Mouse (Mus musculus): ENCODE results near the gene Mybpc2.
A peak's percentile ranks its signal among the peaks of the same experiment; 100 is the strongest.

Gene Mybpc2

DNA sequence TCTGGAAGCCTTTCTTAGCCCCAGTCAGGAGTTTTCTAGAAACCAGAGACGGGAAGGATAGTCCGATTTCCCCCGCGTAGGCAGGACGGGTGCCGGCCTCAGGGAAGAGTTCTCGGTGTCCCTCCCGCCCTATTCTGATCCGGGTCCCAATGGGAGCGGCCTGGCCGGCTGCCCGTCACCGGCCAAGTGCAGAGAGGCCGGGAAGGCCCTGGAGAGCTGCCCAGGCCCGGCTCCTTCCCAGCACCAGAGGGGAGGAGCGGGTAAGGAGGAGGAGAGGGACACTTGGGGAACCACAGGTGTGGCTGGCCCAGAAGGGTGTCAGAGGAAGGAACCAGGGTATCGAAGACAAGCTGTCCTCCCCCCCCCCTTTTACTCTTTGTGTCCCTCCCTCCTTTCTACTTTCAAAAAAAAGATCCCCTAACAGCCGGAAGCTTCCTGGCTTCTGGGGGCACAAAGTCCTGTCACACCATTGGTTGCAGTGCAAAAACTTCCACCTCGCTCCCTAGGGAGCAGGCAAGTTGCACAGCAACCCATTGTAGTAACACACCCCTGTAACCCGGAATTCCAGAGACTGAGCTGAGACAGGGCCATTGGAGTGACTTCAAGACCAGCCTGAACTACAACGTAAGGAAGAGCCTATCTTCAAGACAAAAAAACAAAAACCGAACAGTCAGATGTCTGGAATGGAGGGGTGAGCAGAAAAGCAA lies 823 bp upstream of the Mybpc2 start:
- DNase-seq (ENCODE audit: low spot score) = peak; percentile 84

DNA sequence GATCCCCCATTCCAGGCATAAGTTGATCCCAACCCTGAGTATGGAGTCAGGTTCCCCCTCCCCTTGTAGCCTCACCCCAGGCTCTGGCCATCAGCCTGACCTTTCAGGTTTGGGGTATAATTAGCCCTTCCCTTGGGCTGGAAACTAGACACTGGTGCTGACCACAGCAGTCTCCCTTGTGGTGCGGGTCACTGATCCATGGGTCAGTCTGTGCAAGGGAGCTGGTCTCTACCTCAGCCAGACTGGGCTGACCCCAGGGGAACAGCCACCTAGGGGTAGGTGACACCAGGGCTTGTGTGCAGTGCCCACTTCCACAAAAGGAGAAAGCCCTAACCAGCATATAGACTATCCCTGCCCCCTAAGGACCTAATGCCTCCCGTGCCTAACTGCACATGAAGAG lies 1.4 kb downstream of the Mybpc2 start:
- no peak for DNase-seq (ENCODE audit: low spot score)

DNA sequence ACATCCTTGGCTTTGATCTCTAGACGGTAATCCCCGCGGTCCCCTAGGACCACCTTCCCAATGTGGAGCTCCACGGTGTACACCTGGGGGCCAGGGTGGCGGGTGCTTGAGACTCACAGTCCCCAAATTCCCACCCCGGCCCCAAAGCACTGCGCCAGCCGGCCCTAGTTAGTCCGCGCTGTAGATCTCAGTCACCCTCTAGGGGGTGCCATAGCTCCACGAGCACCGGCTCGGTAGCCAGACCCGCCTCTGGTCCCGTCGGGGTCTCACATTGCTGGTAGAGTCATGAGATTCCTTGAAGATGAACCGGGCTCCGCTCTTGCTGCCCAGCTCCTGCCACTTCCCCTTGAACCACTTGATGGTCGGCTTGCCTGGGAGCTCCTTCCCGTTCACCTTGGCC lies 2.7 kb downstream of the Mybpc2 start:
- no peak for DNase-seq (ENCODE audit: low spot score)

DNA sequence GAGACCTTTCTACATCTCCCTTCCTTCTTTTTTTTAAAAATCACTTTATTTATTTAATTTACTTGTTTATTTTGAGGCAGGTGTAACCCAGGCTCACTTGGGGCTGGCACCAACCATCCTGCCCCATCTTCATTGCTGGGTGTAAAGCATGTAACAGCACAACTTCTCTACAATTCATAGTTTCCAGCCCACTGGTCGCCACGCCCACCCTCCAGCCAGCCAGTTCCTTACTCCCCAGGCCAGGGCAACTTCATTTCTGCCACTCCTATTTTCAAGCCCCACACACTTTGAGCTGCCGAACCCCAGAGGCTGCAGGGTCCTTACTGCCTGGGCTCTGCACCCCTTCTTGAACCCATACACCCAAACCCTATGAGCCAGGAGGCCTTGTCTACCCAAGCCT lies 3.5 kb downstream of the Mybpc2 start:
- no peak for DNase-seq (ENCODE audit: low spot score)

DNA sequence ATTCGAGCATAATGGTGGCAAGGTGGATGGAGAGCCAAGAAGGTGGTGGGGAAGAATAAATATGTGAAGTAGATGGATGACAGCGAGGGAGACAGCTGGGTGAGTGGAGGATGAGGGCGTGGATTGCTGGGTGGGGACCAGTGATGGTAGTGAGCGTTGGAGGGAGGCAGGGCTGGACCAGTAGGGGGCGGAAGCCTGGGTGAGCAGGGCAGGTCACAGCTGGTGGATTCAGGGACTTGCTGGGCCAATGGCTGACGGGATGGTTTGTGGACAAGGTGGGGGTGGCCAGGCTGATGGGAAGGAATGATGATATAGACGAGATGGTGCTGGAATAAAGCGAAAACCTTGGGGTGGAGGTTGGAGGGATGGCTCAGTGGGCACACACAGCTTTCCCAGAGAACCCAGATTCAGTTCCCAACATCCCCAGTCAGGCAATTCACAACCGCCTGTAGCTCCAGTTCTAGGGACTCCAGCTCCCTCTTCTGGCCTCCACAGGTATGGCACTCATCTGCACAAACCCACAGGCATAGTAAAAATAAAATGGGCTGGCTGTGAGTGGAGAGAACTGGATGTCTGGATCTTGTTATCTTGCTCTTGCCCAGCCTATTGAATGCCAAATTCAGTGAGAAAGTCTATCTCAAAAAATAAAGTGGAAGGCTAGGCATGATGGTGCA lies 5.1 kb downstream of the Mybpc2 start:
- DNase-seq (ENCODE audit: low spot score) = no peak

DNA sequence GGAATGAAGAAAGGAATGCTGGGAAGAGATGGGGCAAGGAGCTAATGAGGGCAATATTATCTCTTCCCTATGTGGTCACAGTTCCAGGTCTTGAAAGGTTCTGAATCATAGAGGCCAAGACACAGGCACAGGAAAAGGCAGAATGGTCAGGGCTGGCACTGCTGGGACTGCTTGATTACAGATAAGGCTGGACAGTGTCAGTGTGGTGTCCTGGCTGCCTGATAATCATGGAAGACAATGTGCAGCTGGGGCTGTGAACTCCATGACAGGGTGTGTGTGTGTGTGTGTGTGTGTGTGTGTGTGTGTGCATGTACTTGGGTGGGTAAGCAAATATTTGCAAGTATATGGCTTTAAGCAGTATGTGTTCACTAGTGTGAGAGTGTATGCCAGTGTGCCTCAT lies 17.0 kb downstream of the Mybpc2 start:
- DNase-seq (ENCODE audit: low spot score) = no peak

DNA sequence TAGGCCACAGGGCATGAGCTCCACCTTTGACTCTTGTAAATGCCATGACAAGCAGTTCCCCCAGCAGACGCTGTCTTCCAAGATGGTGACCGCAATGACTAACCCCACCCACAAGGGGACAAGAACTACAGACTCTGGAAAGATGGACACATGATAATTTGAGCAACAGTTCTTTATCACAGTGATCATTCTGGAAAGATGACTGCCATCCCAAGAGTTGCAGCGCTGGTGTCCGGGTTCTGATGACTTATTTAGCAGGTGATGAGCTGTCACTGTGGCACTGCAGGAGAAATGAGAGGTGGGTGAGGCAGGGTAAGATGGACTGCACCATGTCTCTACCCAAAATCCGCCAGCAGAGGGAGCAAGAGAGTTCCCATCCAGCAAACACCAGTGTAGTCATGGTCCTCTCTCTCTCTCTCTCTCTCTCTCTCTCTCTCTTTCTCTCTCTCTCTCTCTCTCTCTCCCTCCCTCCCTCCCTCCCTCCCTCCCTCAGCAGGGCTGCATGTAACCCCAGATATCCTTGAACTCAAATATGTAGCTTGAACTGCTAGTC lies 22.8 kb downstream of the Mybpc2 start:
- peak; percentile 20 for DNase-seq (ENCODE audit: low spot score)

DNA sequence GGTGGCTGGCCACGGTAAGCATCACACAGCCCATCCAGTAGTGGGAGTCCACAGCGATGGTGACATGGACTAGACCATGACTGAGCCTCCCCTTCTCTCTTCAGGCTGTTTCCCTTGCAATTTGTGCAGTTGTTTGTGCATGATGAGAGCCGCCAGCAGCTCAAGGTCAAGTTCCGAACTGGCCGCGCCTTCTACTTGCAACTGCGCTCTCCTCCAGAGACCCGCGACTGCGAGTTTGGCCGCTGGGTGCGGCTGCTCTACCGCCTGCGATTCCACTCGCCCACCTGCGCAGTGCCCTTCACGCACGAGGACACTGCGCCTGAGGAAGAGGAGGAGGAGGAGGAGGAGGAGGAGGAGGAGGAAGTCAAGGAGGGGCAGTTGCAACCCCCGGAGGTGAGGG lies 24.4 kb downstream of the Mybpc2 start:
- peak; percentile 13 for DNase-seq (ENCODE audit: low spot score)

DNA sequence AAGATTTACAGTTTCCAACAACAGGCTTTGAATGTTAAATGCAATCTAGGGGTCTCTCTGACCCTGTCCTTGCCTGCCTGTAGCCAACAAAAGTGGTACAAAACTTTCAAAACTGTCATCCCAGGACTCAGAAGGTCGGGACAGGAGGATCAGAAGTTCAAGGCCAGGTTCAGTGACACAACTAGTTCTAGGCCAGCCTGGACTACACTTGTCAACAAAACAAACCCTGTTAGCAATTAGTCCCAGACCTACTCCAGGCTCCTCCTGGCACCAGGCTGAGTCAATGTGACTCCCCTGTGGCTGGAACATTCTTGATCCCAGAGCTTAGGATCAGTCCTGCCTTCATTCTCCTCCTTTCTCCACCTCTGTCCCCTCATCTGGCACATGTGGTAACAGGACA lies 25.5 kb downstream of the Mybpc2 start:
- DNase-seq (ENCODE audit: low spot score) = no peak

DNA sequence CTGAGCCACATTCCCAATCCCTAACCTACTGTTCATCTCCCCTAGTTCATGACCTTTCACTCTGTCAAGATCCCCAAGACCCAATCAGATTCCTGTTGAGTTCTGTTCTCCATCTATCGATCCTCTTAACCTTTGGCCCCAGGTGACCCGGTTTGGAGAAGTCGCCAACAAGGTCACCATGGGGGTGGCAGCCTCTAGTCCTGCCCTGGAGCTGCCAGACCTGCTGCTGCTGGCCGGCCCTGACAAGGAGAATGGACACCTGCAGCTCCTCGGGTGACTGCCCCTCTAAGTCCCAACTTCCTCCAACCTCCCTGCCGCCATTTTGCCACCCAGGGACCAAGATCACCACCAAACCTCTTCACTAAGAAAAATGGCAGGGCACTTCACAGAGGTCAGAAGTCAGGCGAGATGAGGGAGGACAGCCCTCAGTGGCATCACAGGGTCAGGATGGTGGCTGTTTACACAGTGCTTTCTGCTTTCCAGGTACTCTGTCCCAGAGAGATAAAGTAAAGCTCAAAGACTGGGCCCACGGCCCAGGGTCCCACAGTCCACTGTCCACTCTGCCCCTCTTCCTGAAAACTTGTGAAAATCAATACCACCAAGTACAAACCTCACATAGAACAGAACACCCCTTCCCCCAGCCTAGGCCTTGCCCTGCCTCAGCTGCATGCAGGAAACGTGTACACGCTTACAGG lies 26.9 kb downstream of the Mybpc2 start:
- peak; percentile 19 for DNase-seq (ENCODE audit: low spot score)

DNA sequence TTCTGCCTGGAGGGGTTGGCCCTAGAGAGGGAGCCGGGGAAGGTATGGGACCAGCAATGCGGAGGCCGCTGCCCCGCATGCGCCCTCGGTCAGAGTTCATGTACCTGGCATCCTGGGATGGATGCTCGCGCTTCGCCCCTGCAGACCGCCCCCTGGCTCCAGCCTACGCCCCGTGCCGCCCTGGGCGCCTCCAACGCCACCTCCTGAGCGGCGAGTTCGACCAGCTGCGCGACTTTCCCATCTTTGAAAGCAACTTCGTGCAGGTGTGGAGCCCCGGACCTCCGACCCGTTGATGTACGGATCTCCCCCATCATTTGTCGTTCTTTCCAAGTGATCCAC lies 27.7 kb downstream of the Mybpc2 start:
- DNase-seq (ENCODE audit: low spot score) = no peak

DNA sequence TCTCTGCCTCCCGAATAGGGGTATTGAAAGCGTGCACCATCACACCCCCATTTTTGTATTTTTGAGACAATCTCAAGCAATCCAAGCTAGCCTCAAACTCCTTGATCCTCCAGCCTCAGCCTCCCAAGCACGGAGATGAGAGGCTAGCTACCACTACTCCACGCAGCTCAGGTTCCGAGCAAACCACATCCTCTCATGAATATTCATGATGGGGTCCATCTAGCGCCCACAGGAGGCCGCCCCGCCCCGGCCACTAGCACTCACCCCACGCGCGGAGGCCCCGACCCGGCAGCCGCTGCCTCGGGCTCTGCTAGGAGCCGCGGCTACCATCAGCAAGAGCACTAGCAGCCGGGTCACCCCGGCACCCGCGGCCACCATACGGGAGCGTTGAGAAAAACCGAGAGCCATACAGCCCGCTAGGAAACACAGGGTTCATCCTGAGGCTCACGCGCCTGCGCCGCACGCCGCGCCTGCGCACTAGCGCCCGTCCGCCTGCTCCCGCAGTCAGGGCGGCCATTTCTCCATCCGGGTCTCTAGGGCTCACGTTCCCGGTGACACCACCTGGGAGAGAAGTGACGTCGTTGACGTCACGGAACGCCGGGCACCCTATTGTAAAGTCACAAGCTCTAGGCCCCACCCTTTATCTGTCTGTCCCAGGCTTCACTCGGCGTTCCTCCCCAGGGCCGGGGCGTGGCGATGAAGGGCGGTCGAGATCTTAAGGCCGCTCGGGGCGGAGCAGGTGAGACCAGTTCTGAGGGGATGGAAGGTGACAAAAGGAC lies 28.3 kb downstream of the Mybpc2 start, which contains the start of the genes Emc10 and Fam71e1:
Gene Emc10 (minus strand): TSS at position 538 of the 779 bp plus-strand sequence.
Gene Fam71e1 (plus strand): TSS at position 590 of the 779 bp plus-strand sequence.
- DNase-seq (ENCODE audit: low spot score) = peak; percentile 98

DNA sequence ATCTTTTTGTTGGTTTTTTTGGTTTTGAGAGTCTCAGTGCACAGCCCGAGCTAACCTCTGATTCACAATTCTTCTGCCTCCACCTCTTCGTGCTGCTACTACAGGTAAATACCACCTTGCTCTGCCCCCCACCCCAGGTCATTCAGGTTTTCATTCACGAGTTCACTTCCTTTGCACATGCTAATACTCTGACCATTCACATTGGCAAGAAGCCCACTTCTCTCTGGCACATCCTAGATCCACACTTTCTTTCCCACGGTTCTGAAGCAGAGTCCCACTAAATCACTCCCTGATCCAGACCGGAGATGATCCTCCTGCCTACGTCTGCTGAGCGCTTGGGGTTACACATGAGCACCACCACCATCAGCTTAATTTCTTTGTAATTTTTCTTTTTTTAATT lies 29.4 kb downstream of the Mybpc2 start:
- DNase-seq (ENCODE audit: low spot score) = no peak

DNA sequence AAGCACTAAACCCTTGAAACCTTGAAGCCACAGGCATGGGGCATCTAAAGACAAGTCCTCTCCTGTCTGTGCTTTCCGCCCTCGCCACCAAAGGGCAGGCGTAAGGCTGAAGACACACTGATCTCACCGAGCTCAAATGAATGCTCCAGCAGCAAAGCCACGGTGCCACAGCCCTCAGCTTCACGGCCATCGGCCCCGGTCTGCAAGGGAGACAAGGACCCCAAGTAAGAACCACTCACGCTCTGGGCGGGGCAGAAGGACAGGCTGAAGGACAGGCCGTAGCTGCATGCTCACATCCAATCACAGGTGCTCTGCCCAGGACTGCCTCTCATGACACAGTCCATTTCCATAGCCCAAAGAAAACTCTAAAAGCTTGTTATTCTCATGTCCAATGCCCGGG lies 29.8 kb downstream of the Mybpc2 start:
- DNase-seq (ENCODE audit: low spot score) = no peak

DNA sequence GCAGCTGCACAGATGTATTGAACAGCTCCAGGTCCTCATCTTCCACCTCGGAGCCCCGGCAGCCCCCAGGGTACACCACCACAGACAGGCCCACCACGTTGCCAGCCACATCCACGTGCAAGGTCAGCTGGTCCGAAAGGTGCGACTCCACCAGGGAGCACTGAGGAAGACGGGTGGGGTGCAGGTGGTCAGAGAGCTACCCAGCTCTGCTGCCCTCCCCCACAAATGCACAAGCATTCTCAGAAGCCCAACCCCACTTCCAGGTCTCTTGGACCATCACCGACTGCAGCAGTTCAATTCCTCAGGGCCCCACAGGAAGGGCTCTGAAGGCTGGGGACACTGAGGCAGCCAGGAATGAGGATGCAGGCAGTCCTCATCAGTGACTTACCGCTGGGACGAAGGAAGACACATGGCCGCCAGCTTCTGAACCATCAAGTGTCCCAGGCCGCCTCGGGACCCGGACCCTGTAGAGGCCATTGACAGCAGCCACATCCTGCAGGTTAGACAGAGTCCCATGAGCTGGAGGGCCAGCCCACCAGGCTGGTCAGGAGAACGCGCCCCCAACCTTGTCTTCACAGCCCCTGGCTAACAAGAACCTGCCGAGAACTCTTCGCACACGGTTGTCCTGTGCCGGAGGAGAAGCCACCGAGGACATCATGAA lies 32.2 kb downstream of the Mybpc2 start:
- DNase-seq (ENCODE audit: low spot score) = no peak

DNA sequence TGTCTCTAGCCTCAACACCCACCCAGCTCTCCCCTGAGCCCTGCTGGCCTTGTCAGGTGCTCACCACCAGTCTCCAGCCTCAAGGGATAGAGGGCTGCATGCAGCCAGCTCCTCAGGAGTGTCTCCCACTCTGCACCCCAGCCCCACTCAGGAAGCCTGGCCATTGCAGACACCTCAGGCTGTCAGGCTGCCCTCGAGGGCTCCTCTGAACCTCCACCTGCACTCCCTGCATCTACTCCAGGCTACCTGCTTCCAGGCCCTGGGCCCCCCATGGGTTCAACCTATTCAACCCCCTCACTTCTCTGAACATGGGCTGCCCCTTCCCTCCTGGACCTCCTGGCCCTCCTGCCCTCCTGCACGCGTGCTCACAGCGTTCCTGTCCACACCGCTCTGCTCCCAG lies 33.1 kb downstream of the Mybpc2 start:
- DNase-seq (ENCODE audit: low spot score) = no peak

DNA sequence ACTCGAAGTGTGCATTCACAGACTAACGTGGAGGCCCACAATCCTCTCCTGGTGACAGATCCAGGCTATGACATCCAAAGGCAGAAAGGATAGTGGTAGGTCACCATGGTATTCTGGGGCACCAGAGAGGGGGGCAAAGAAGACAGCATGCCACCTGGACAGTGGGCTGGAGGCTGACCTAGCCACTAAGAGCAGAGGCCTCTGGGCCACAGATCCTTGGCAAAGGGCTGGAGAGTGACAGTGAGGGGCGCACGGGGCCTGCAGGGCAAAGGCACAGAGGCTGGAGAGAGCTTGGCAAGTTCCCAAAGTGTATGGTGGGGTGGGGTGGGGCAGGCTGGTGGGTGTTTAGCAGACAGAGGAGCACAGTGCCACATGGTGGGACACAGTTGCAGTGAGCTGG lies 34.2 kb downstream of the Mybpc2 start:
- DNase-seq (ENCODE audit: low spot score) = no peak

DNA sequence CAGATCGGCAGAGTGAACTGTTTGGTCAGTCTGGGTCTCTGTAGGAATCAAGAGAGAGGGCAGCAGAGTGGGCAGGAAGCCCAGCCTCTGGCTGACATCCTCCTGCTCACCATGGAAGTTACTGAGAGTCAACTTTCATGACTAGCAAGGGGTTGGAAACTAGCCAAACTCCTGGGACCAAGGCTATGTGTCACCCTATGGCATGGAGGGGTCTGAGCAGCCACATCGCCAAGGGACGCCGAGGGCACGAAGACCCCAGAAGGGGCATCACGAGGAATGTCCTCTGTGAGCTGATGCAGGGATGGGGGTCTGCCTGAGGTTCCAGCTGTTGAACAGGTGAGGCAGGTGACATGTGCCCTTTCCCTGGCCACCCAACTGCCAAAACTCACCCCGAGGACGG lies 35.9 kb downstream of the Mybpc2 start:
- DNase-seq (ENCODE audit: low spot score) = no peak

DNA sequence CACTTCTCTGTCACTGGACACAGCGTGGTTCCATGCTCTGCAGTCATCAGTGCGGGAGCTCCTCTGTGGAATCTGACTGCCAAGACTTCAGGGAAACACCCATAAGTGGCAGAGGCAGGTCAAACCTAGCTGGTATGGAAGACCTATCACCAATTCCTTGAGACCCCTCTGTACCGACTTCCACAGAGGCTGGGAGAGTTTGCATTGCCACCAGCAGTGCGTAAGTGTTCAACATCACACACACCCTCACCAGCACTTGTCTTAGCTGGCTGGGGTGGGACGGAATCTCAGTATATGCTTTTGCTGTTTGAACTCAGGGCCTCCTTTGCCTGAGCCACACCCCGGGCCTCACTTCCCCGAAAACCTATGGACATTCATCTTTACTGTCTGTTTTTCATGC lies 36.5 kb downstream of the Mybpc2 start:
- DNase-seq (ENCODE audit: low spot score) = no peak

DNA sequence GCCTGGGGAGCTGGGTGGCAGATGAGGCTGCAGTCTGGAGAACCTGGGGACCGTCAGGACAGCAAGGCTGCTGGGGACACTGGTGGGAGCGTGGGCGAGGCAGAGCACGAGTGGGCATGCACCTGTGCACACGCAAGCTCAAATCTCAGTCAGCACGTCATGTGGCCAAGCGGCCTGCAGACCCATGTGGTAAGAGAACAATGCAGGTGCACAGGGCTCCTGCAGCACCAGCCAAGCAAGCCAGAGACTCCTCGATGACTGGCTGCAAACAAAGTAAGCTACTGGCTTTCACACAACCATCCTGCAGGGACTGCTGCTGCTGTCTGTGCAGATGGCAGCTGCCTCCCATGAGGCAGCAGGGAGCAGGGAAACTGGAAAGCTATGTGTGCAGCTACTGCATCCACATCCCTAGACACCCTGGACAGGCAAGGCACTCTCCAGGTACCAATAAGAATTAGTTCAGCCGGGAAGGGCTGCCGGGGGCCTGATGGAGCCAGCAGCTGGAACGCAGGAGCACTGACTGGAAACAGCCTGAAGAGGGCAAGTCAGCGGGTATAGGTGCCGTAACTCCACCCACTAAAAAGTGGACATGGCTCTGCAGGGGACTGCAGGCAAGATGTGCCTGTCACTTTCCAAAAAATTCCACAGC lies 37.4 kb downstream of the Mybpc2 start:
- DNase-seq (ENCODE audit: low spot score) = no peak

DNA sequence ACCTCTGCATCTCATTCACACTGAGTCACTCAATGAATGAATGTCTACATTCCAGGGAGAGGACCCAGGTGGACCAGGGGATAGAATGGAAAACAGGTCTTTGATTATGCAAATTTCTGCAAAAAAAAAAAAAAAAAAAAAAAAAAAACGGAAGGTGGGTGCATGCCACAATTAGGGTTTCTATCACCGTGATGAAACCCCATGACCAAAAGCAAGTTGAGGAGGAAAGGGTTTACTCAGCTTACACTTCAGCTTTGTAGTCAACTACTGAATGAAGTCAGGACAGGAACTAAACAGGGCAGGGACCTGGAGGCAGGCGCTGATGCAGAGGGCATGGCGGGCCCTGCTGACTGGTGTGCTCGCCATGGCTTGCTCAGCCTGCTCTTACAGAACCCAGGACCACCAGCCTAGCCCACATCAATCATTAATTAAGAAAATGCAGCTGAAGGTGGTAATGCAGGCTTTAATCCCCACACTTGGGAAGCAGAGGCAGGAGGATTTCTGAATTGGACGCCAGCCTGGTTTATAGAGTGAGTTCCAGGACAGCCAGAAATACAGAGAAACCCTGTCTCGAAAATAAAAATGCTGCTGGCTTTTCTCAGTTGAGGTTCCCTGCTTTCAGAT lies 38.8 kb downstream of the Mybpc2 start:
- no peak for DNase-seq (ENCODE audit: low spot score)
